Mouse (Mus musculus): ENCODE measurements around the gene Nfatc4.
A peak's percentile ranks its signal among the peaks of the same experiment; 100 is the strongest.

Nfatc4 gene

DNA sequence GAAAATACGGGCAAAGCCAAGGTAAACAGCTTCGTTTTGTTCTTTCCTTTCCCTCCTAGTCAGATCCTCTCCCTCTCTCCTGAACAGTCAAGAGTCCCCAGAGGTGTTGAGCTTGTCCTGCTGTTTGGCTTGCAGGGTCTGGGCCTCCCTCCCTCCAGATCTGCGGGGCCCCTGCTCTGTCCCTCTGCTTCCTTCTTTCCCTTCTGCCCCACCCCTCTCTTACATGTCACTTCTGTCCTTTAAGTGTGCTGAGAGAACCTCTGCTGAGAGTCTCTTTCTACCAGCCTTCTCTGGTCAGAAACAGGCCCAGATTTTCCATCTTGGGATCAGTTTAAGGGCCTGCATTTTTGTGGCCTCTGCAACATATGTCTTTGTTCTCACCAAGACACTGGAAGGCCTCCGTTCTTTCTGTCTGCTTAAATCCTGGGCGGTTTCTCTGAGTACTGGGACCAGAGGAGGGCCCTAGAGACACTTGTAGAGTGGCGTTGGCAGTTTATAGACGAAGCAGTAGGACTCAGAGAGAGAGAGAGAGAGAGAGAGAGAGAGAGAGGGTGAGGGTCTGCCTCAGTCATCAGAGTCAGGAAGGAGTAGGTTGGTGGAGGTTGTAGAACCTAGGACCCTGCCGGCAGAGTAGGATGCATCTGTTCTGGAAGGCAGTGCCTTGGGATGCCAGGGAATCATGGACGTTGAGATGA is 31.6 kb downstream of the Nfatc4 start:
- peak; percentile 23 for DNase-seq

DNA sequence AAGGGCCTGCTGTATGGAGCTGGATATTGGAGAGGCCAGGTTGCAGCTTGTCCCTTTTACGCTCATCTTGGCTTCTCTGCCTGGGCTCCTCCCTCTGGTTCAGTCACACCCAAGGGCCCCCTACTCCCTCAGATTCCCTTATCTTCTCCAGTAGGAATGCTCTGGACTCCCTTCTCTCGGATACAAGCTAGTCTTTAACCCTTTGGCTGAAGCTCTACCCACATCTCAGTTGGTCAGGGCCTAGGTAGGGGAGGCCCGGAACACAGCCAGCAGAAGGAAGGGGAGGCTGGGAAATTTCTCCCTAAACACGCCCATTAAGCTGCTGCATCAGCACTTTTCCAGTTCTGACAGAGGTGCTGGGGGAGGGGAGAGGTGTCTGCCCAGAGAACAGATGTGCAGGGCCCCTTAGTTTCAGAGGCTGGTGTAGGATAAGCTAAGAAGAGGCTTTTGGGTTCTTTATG is 32.2 kb downstream of the Nfatc4 start:
- peak; percentile 61 for DNase-seq

DNA sequence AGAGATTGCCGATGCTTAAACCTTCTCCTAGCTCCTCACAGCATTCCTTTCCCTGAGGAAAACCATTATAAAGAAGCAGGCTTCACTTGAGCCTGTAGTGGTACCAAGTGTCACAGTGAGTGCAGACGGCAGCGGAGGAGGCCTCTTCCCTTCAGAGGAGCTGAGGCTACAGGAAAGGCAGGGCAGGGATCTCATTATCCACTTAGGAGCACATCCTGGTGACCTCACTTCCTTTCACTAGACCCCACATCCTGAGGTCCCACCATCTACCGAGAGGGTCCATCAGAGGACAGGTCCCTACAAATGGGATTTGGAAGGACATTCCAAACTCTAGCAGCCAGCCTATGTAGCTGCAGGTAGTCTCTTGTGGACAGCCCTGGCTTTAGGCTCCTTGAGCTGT is 34.6 kb downstream of the Nfatc4 start:
- no peak for DNase-seq

DNA sequence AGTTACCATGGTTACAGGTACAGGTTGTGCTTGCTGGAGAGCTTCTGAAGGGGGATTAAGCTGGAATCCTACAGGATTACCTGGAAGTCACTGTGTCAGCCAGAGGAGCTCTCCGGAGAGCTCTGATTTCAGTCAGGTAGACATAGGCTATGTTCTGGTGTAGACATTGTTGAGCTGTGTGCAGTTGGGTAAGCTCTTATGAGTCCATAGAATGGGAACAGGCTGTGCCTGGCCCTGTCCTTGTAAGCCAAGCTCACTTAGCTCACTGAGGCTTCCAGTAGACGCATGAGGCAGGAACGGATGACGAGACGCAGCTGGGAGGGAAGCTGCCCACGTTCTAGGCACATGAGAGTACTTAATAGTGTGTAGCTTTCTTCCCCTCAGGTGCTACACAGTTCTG is 39.2 kb downstream of the Nfatc4 start:
- DNase-seq = no peak

DNA sequence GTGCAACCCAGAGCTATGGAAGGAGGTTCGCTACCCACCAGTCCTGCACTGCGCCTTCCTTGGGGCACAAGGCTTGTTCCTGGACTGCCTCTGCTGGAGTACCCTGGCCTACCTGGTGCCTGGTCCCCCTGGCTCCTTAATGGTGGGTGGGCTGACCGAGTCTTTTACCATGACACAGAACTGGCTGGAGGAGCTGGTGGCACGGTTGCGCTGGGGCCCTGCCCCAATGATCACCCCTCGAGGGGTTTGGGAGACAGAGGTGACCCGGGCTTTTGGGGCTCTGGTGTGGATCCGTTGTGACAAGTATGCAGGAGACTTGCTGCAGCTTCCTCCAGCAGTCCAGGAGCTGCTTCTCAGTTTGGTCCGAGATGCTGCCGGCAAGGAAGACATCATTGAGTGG is 40.0 kb downstream of the Nfatc4 start:
- no peak for DNase-seq

DNA sequence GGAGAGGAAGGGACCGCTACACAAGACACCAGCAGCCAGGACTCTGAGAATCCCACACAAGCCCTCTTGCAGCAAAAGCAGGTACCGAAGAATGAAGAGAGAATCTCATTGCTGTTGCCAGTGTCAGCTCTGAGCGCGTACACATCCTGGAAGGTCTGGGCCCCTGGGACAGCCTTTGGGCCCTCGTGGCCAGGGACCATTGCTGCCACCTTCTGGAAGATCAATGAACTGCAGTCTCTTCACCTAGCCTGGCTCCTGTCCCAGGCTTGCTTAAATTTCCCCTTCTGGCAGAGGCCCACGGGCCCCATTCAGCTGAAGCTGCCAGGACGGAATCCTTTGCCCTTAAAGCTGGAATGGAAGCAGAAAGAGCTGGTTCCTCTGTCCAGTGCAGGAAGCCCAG is 40.8 kb downstream of the Nfatc4 start:
- DNase-seq = peak; percentile 81

DNA sequence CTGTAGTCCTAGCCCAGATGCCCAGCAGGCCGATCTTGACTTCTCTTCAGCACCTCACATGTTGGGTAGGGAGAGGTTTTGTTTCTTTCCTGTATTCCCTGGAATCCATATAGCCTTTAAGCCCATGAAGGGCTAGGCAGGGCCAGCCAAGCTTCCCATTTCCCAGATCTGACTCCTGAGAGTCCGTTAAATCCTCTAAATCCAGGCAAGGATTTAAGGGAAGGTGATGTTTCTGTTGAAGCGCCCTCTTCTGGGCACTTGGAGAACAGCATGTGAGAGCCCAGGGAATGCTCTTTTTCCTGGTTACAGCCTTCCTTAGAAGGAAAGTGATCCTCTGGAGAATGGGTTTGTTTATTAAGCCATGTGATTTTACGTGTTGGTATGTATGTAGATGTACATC is 44.0 kb downstream of the Nfatc4 start:
- DNase-seq = peak; percentile 51

DNA sequence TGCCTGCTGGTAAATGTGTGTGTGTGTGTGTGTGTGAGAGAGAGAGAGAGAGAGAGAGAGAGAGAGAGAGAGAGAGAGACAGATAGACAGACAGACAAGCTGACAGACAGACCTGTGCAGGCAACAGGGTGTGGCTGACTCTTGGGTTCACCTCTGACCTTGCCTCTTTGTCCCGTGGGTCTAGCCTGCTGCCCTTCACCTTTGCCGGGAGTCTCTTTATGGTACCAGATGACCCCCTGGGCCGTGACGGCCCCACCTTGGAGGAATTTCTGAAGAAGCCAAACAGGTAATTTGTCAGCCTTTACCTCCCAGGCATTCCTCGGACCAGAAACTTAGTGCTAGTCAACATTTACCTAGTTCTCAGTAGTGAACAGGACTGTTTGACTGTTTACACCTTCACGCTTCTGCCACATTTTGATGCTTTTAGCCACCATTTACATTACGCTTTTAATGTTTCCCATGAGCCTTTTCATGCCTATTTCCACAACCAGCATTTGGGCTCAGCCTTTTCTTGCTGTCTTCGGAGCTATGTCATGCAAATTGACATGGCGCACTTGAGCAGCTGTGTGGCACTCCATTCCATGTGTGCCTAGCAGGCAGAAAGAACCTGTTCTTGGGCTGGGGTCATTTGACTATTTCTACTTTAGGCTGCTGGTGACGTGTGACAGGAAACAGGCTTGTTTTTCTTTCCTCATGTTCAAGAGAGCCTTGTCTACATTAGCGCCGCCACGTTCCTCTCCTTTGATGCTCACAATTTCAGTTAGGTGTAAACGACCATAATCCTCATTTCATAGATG is 45.5 kb downstream of the Nfatc4 start:
- DNase-seq = no peak

DNA sequence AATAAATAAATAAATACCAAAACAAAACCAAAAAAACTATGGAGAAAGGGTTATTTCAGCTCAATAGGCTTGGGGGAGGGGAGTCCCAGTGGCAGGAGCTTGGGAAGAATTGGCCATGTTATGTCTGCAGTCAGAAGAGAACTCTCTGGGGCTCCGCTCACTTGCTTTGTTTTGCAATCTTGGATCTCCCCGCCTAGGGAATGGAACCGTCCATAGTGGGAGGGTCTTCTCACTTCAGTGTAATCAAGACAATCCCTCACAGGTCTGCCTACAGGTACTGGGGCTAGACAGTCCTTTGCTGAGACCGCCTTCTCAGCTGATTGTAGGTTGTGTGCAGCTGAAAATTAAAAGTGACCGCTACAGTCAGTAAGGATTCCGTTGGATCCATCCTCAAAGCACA is 46.6 kb downstream of the Nfatc4 start:
- no peak for DNase-seq

DNA sequence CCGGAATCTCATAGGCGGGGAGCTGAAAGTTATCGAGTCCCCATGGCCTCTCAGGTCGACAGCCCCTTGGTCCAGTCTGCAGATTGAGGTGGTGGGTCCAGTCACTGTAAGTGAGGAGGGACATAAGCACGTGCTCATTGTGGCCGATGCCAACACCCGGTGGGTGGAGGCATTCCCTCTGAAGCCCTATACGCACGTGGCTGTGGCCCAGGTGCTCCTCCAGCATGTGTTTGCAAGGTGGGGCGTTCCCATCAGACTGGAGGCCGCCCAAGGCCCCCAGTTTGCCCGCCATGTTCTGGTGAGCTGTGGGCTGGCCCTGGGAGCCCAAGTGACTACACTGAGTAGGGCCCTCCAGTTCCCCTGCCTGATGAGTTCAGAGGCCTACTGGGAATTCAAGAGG is 49.1 kb downstream of the Nfatc4 start:
- no peak for DNase-seq

DNA sequence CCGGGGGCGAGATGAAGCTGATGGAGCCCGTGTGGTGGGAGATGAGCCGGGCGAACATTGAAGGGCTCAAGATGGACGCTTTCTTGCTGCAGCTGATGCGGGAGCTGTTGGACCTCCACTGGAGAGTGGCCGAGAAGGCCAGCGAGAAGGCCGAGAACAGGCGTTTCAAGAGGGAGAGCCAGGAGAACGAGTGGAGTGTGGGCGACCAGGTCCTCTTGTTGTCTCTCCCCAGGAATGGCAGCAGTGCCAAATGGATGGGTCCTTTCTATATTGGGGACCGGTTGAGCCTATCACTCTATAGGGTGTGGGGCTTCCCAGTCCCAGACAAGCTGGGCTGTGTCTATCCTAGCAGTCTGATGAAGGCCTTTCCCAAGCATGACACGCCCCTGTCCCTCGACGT is 49.6 kb downstream of the Nfatc4 start:
- no peak for DNase-seq

DNA sequence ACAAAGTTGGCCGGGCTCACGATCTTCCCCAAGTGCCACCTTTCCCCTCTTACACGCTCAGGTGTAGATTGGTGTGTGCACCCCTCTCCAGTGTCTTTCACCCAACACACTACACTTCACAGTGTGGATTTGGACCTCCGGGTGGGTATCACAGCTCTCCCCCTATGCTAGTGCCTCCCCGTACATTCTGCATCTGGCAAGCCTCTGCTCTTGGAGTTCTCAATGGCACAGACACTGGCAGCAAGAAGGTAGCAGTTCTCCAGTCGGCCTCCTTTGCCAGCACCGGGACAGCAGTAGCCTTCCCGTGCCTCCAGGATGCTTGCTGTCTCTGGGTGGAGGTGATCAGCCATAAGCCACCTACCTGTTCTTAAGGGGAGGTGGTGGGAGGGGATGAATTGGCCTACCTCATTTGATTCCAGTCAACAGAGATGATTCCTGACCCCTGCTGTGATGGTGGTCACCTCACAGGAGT is 50.3 kb downstream of the Nfatc4 start:
- DNase-seq = no peak

DNA sequence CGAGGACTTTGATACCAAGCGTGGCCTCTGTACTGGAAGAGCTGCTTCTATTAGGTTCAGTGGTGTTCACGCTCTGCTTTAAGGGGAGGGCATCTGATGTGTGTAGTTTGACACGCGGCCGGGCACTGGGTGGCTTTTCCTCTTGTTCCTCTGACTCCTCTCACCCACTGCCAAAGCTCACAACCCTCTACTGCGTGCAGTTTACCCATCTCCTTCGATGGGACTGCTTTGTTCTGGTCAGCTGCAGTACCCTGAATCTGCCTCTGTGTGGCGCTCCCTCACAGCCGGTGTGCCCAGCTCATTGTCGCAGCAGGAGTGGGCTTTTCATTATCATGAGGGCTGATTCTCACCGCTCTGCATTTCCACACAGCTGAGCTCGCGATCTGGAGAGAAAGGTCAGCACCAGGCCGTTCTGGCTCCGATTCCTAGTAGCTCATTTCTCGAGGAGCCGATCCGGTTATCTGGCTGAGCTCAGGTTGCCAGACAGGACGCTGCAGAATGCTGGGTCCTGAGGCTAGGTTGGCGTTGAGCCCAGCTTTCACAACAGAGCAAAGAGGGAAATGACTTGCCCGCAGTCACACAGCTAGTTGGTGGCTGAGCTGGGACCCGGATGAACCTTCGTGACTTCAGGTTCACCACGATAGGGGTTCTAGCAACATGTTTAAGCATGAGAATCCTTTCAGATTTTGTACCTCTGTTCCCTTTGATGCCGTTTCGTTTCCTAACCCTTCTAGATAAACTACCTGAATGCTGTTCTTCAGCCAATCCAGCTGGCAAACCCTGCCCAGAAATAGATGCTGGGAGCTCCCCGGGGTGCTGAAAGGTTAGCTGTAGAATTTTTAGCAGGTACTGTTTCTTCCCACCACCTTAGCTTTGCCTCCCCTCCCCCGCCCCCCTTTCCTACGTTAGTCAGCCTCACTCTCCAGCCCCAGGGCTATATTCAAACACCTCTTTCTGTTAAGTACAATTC is 51.1 kb downstream of the Nfatc4 start:
- DNase-seq = peak; percentile 83

DNA sequence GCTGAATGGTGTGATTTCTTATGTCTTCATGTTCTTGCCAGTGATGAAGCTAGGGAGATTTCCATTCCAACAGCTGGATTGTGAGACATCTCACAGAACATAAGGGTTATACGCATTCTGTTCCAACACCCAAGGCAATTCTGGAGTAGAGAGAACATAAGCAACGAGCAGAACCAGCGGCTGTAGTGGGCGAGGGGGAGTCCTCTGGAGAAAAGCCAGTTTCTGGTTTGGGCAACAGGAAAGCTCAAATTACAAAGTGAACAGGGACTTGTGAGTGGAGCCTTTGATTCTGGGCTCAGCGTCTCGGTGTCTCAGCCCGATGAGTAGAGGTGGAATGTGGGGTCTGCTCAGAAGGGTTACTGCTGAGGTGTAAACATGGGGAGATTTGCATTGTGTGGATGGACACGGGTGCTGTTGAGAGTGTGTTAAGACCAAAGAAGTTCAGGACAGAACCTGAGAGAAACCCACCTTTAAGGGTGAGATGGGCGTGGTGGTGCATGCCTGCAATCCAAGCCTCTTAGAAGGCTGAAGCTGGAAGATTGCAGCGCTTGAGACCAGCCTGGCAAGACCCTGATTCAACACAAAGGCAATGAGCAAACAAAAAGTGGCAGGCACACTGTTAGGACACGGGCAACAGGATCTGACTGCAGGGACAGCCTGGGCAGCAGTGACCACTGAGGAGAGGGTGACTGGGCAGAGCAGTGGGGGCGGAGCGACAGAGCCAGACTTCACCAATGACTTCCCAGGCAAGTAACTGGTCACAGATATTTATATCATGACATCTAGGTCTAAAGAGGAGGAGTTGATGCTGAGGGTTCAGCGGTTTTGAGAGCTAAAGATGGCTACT is 54.7 kb downstream of the Nfatc4 start:
- DNase-seq = no peak

DNA sequence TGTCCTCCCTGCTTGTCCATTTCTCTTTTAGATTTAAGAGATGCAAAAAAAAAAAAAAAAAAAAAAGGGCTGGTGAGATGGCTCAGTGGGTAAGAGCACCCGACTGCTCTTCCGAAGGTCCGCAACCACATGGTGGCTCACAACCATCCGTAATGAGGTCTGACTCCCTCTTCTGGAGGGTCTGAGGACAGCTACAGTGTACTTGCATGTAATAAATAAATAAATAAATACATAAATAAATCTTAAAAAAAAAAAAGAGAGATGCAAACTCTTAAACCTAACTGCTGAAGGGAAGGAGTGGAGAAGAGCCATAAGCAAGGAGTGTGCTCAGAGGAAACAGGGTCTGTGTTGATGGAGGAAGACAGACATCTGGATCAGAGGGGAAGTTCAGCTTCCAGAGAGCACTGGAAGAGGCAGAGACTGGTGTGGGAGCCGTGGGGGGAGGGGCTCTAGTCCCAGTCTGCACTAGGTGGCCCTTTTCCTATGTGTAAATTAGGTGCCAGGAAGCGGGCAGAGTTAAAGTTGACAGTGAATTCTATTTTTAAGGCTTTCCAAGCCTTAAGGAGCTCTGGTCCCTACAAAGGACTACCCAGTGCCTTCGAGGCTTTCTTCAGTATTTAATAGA is 55.5 kb downstream of the Nfatc4 start:
- DNase-seq = no peak

DNA sequence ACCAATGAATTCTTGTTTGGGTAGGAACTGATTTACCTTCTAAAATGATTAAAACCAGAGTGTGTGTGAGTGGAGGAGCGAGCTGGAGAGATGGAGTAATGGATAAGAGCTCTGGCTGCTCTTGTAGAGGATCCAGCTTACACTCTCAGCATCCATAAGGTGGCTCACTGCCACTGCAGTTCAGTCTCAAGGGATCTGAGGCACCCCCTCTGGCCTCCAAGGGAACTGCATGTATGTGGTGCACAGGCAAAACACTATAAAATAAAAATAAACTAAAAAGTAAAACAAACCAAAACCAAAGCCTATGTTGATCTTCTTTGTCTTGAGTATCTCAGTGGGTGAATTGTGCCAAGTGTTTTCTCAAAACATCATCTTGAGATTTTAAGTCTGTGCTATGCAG is 56.7 kb downstream of the Nfatc4 start:
- DNase-seq = peak; percentile 90

DNA sequence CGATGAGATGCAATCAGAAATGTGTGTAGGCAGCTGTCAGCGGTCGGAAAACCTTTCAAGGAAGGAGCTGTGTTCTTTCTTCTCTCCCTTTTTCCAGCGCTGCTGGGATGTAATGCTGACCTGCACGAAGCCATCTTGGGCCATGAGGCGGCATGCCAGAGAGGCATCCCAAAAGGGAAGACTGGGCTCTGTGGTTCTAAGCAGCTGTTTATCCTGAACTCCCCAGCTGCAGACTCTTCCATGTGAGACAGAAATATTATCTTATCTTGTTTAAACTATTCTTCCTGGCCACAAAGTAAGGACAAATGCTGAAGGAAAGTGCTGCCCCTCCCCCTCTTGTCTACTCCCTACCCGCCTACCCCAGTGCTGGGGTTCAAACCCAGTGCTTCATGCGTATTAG is 58.0 kb downstream of the Nfatc4 start:
- no peak for DNase-seq

DNA sequence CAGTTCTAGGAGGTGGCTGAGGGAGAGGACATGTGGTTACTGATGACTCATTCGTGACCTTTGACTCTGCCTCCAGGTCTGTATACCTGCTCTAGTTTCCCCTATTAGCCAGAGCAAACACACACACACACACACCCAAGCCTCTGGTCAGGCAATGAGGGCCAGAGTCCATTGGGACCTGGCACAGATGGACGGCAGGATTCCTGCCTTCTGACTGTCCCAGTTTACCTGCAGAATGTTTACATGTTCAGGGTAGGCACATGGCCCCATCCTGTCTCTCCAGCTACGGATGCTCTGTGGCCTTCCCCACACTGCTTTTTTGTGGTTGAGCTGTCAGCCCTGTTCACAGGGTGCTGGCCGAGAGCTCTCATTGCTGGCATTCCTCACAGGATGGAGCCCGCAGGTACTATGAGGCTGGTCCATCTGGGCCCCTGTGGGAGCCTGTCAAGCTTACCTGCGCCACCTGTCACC is 59.3 kb downstream of the Nfatc4 start:
- no peak for DNase-seq

DNA sequence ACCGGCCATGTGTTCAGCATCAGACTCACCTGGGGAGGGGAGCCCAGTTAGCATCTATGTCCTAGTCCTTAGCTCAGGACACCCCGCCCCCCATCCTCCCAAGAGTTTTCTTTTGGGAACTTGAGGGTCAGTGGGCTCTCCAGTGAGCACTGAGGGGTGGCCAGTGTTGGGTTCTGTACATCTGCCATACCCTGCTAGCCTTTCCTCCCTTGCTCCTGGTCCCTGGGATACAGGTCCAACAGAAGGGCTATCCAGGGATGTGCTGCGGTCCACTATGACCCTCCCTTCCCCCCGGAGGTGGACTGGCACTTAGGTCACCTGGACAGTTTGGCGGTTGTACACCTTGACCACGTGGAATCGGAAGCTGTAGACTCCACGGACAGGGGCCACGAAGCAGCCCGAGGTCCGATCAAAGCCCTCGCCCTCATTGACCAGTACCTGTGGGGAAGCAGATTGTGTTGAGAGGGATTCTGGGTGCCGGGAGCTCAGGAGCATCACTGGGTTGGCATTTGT is 60.3 kb downstream of the Nfatc4 start:
- DNase-seq = no peak

Measured in thymus, postnatal 4 days (tissue).